16 mouse cellular contexts compared by ENCODE assay signal in the genomic region with DNA sequence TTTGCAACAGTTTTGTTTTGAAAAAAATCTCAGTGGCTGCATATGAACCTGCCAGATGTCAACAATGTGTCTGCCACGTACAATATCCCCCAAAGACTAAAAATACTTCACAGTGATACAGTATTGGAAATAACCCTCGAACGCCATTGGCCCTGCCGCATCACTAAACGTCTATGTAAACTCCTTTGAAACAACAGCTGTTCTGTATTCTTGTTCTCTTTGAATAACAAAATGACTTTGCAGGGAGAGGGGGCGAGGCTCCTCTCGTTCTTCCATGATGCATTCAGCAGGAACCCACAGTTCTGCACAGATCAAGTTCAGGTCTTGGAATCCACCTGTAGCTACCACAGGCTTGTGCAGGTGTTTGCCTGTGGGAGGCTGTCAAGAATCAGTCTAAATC.
DNase-seq lines count a peak whose midpoint lies in the region; ATAC-seq and TF ChIP-seq lines count a peak whose summit lies in the region.
"Had no signal": no experiment of that assay in that cellular context is flagged by ENCODE, and none has a peak within 500 bp of the region (broad histone marks: within the 10 kb centered on the region; RNA-seq: fewer than 3 reads in every experiment).

No protein-coding gene starts in this region.

- H3K27me3 ChIP-seq in embryonic facial prominence, embryonic 14.5 days (replicated peaks; ENCODE audit: control insufficient read depth, insufficient read depth, low read length): no peaks in the 10 kb centered on the region
- no peaks in the 10 kb centered on the region for H3K27me3 ChIP-seq in embryonic facial prominence, embryonic 10.5 days (replicated peaks; ENCODE audit: low read depth, poor library complexity, severe bottlenecking)
- no peaks in the 10 kb centered on the region for H3K27me3 ChIP-seq in midbrain, postnatal 0 days (ENCODE audit: insufficient read depth, low read length)
- H3K27me3 ChIP-seq in midbrain, embryonic 10.5 days (ENCODE audit: low read depth, poor library complexity, severe bottlenecking): no peaks in the 10 kb centered on the region
- H3K27me3 ChIP-seq: heart, embryonic 15.5 days; liver, embryonic 13.5 days had no signal

- no peak overlapping the region for H3K4me3 ChIP-seq in embryonic facial prominence, embryonic 14.5 days (ENCODE audit: low read depth, low read length)
- H3K4me3 ChIP-seq in embryonic facial prominence, embryonic 10.5 days: no peak overlapping the region
- no peak overlapping the region for H3K4me3 ChIP-seq in midbrain, postnatal 0 days (ENCODE audit: low read depth, low read length)
- H3K4me3 ChIP-seq in midbrain, embryonic 10.5 days: no peak overlapping the region
- H3K4me3 ChIP-seq: heart, embryonic 15.5 days; liver, embryonic 13.5 days; neural tube, embryonic 13.5 days had no signal

- peak; percentile 68 for DNase-seq in embryonic facial prominence, embryonic 14.5 days (ENCODE audit: low spot score)
- DNase-seq in embryonic facial prominence, embryonic 10.5 days (ENCODE audit: low spot score): no peak
- no peak for DNase-seq in midbrain, postnatal 0 days (ENCODE audit: low spot score)
- DNase-seq in midbrain, embryonic 10.5 days (ENCODE audit: low spot score): no peak
- DNase-seq in left cerebral cortex, postnatal 25 days (ENCODE audit: low spot score in 2 of 2): peak; percentile 75 to 86
- DNase-seq in embryo, embryonic 10 days (ENCODE audit: low spot score): no peak
- DNase-seq in MN1 (ENCODE audit: low spot score): no peak
- DNase-seq in spleen, adult 18-20 months: no peak
- DNase-seq: adrenal gland, postnatal 14 days; cerebellum, postnatal 14 days; kidney, adult 2 months; liver, embryonic 13.5 days; thymus, postnatal 14 days had no signal

- no peaks in the 10 kb centered on the region for H3K9me3 ChIP-seq in embryonic facial prominence, embryonic 14.5 days (ENCODE audit: control insufficient read depth, low read length)
- no peaks in the 10 kb centered on the region for H3K9me3 ChIP-seq in embryonic facial prominence, embryonic 10.5 days
- H3K9me3 ChIP-seq in midbrain, postnatal 0 days (ENCODE audit: low read length): no peaks in the 10 kb centered on the region
- H3K9me3 ChIP-seq in midbrain, embryonic 10.5 days (replicated peaks): no peaks in the 10 kb centered on the region
- H3K9me3 ChIP-seq: G1E; heart, embryonic 15.5 days; liver, embryonic 13.5 days; neural tube, embryonic 13.5 days had no signal

- H3K4me2 ChIP-seq in embryonic facial prominence, embryonic 14.5 days (ENCODE audit: low read depth, low read length): no peak overlapping the region
- 0 out of 2 replicates have a peak overlapping the region, but pooled peaks have one; percentile 2 for H3K4me2 ChIP-seq in midbrain, postnatal 0 days (ENCODE audit: low read depth, low read length, poor library complexity, severe bottlenecking)
- H3K4me2 ChIP-seq: heart, embryonic 15.5 days; liver, embryonic 13.5 days; neural tube, embryonic 13.5 days had no signal

- no peak for TF ChIP-seq CTCF in midbrain, postnatal 0 days (IDR thresholded peaks at IDR 0.05)

- no peak overlapping the region for H3K27ac ChIP-seq in embryonic facial prominence, embryonic 14.5 days (replicated peaks; ENCODE audit: low read depth, low read length)
- H3K27ac ChIP-seq in embryonic facial prominence, embryonic 10.5 days (replicated peaks): no peak overlapping the region
- H3K27ac ChIP-seq in midbrain, postnatal 0 days (ENCODE audit: low read depth, low read length): no peak overlapping the region
- H3K27ac ChIP-seq in midbrain, embryonic 10.5 days (replicated peaks): no peak overlapping the region
- H3K27ac ChIP-seq: heart, embryonic 15.5 days; liver, embryonic 13.5 days; neural tube, embryonic 13.5 days had no signal

- H3K36me3 ChIP-seq in embryonic facial prominence, embryonic 14.5 days (ENCODE audit: control insufficient read depth, insufficient read depth, low read length): no peaks in the 10 kb centered on the region
- H3K36me3 ChIP-seq in embryonic facial prominence, embryonic 10.5 days (replicated peaks): no peaks in the 10 kb centered on the region
- H3K36me3 ChIP-seq in midbrain, postnatal 0 days (ENCODE audit: insufficient read depth, low read length): no peaks in the 10 kb centered on the region
- H3K36me3 ChIP-seq in midbrain, embryonic 10.5 days: no peaks in the 10 kb centered on the region
- H3K36me3 ChIP-seq: G1E; heart, embryonic 15.5 days; liver, embryonic 13.5 days; neural tube, embryonic 13.5 days had no signal

- intact Hi-C loops in left cerebral cortex, postnatal 25 days (cut with DNase I): loop anchor here (1.0 kb wide), 1 partner anchor 15 kb away; no protein-coding TSS in a partner anchor

- no peak for ATAC-seq in embryonic facial prominence, embryonic 14.5 days (ENCODE audit: low read depth)
- ATAC-seq in midbrain, postnatal 0 days (ENCODE audit: low FRiP score): no peak

- WGBS in embryonic facial prominence, embryonic 14.5 days: 34% methylated on average over 7 of the region's 7 CpGs
- 75% methylated on average over 7 of the region's 7 CpGs for WGBS in embryonic facial prominence, embryonic 10.5 days
- WGBS in midbrain, postnatal 0 days: 49% methylated on average over 7 of the region's 7 CpGs
- WGBS in midbrain, embryonic 10.5 days: 78% methylated on average over 7 of the region's 7 CpGs

- H3K9ac ChIP-seq in embryonic facial prominence, embryonic 14.5 days (ENCODE audit: low read depth, low read length): no peak overlapping the region
- H3K9ac ChIP-seq in midbrain, postnatal 0 days (replicated peaks; ENCODE audit: low read length, poor library complexity, severe bottlenecking): no peak overlapping the region
- H3K9ac ChIP-seq: heart, embryonic 15.5 days; liver, embryonic 13.5 days; neural tube, embryonic 13.5 days had no signal

- no peaks in the 10 kb centered on the region for H3K4me1 ChIP-seq in embryonic facial prominence, embryonic 14.5 days (ENCODE audit: control insufficient read depth, insufficient read depth, low read length)
- peaks cover 11% of the 10 kb centered on the region; the same call in 1 of the 2 replicates for H3K4me1 ChIP-seq in embryonic facial prominence, embryonic 10.5 days
- H3K4me1 ChIP-seq in midbrain, postnatal 0 days (ENCODE audit: insufficient read depth, low read length): no peaks in the 10 kb centered on the region
- 0 out of 2 replicates have a peak, but pooled peaks cover 2% of the 10 kb centered on the region for H3K4me1 ChIP-seq in midbrain, embryonic 10.5 days
- H3K4me1 ChIP-seq: liver, embryonic 13.5 days; neural tube, embryonic 13.5 days had no signal

Comparison
In these comparisons a context has a peak if more than half of its experiments do, and no peak if none do; other contexts are left out.
1. DNase-seq: peak in embryonic facial prominence, embryonic 14.5 days (single experiment) and left cerebral cortex, postnatal 25 days (2 of 2); none in embryonic facial prominence, embryonic 10.5 days (single experiment), midbrain, postnatal 0 days (single experiment), midbrain, embryonic 10.5 days (single experiment), embryo, embryonic 10 days (single experiment), MN1 (single experiment) and spleen, adult 18-20 months (0 of 2).